Mouse (Mus musculus): ENCODE data around the gene Frmpd1.

Gene Frmpd1

GRCm38 (mm10) chr4:45308606-45309005, 123.9 kb downstream of the Frmpd1 start:
- in situ Hi-C loops (cut with MboI; ENCODE audit: unreplicated experiment in 2 of 2), result loop anchor here in 1 of 2 experiments (25.0 kb wide), 1 partner anchor 229 kb away; the partner anchor contains the start of gene Shb

- in situ Hi-C loops (cut with MboI; ENCODE audit: unreplicated experiment in 2 of 2), result loop anchor here in 1 of 2 experiments (25.0 kb wide), 1 partner anchor 226 kb away; the partner anchor contains the start of gene Shb
These were observed 126.4 kb downstream of the Frmpd1 start for GRCm38 (mm10) chr4:45311056-45311455.

GRCm38 (mm10) chr4:45320159-45320816, 135.6 kb downstream of the Frmpd1 start:
- in situ Hi-C loops (cut with MboI; ENCODE audit: unreplicated experiment in 2 of 2), result loop anchor here in 1 of 2 experiments (25.0 kb wide), 1 partner anchor 217 kb away; the partner anchor contains the start of gene Shb

GRCm38 (mm10) chr4:45331139-45331538, 146.5 kb downstream of the Frmpd1 start:
- in situ Hi-C loops (cut with MboI; ENCODE audit: unreplicated experiment in 2 of 2), result no loop called here

- in situ Hi-C loops (cut with MboI; ENCODE audit: unreplicated experiment in 2 of 2), result no loop called here
These were observed 147.8 kb downstream of the Frmpd1 start for GRCm38 (mm10) chr4:45332466-45332865.
